Mouse (Mus musculus): ENCODE measurements around the gene Thtpa.
A peak's percentile ranks its signal among the peaks of the same experiment; 100 is the strongest.

- TF ChIP-seq POLR2A (IDR thresholded peaks at IDR 0.05; ENCODE audit: borderline replicate concordance, insufficient read depth, low read length) (0 out of 2 replicates have a peak, but pooled peaks have one; percentile 24), CTCF (IDR thresholded peaks at IDR 0.05; ENCODE audit: borderline replicate concordance, insufficient read depth, low read depth, low read length) (no peak)
These were observed 32.0 kb upstream of the Thtpa start for GRCm38 (mm10) chr14:55062626-55063025.
